Mouse (Mus musculus) intestine, embryonic 16.5 days (tissue): Measurements from ENCODE around the gene Mapkapk2. TPM values are rescaled to one million over a fixed set of nuclear protein-coding genes. Genes with fewer than 3 reads are reported as not detected.
A peak's percentile ranks its signal among the peaks of the same experiment; 100 is the strongest.

Experiments
- ATAC-seq: fragments of 200-750 bp; cut with Nextera tagmentation; 2 replicates; pipeline ENCODE4 v1.8.0; 2017; ENCODE audit warnings: moderate TSS enrichment, moderate library complexity
- H3K27ac ChIP-seq: fragments of 300-500 bp; sonication (generic); 2 replicates; pipeline ENCODE4 v1.5.1; 2014; ENCODE audit warnings: mild to moderate bottlenecking, low read length
- H3K27me3 ChIP-seq: fragments of 300-500 bp; sonication (generic); replicated peaks from 2 replicates; pipeline ENCODE4 v1.6.1; 2014; ENCODE audit warnings: low read length, control low read depth, mixed read lengths; ENCODE audit not compliant: control insufficient read depth, insufficient read depth
- H3K36me3 ChIP-seq: fragments of 300-500 bp; sonication (generic); 2 replicates; pipeline ENCODE4 v1.6.1; 2014; ENCODE audit warnings: low read length, control low read depth; ENCODE audit not compliant: control insufficient read depth, insufficient read depth
- H3K4me1 ChIP-seq: fragments of 300-500 bp; sonication (generic); 2 replicates; pipeline ENCODE4 v1.6.1; 2014; ENCODE audit warnings: low read length, control low read depth, mixed read lengths; ENCODE audit not compliant: control insufficient read depth, insufficient read depth
- H3K4me2 ChIP-seq: fragments of 300-500 bp; sonication (generic); 2 replicates; pipeline ENCODE4 v1.6.1; 2014; ENCODE audit warnings: low read depth, low read length, control low read depth
- H3K4me3 ChIP-seq: fragments of 300-500 bp; sonication (generic); 2 replicates; pipeline ENCODE4 v1.5.1; 2014; ENCODE audit warnings: mild to moderate bottlenecking, low read length
- H3K9ac ChIP-seq: fragments of 300-500 bp; sonication (generic); 2 replicates; pipeline ENCODE4 v1.6.1; 2014; ENCODE audit warnings: low read depth, low read length
- H3K9me3 ChIP-seq: fragments of 300-500 bp; sonication (generic); 2 replicates; pipeline ENCODE4 v1.6.1; 2016; ENCODE audit warnings: low read length, control low read depth; ENCODE audit not compliant: control insufficient read depth
- WGBS: fragments of 180-500 bp; shearing (Covaris S2); extraction: QIAGEN DNeasy Blood & Tissue Kit; methylation state at CpG from one replicate; pipeline ENCODE4 v1.1.7; 2014; 5-methylcytosine and 5-hydroxymethylcytosine counted together
- polyA plus RNA-seq: library from polyadenylated mRNA; unstranded; fragments of >200 nt; fragmentation: Nextera tagmentation; extraction: Ambion mirVana; gene quantifications from 2 replicates; pipeline ENCODE4 v1.2.1, GENCODE M21; 2015

The Mapkapk2 gene
- polyA plus RNA-seq, 1 experiment from 2014 or later, result 13.1 TPM

- ATAC-seq, result no peak
- H3K27ac ChIP-seq, result no peak overlapping the region
- H3K9ac ChIP-seq, result no peak overlapping the region
- no peak overlapping the region for H3K4me2 ChIP-seq
- no peaks in the 10 kb centered on the region for H3K27me3 ChIP-seq
- H3K9me3 ChIP-seq, result no peaks in the 10 kb centered on the region
- WGBS, result 83% methylated on average over 8 of the region's 8 CpGs
- H3K36me3 ChIP-seq, result 0 out of 2 replicates have a peak, but pooled peaks cover 4% of the 10 kb centered on the region
- peaks cover 9% of the 10 kb centered on the region for H3K4me1 ChIP-seq
- no peak overlapping the region for H3K4me3 ChIP-seq
These were observed 48.7 kb downstream of the Mapkapk2 start for GRCm38 (mm10) chr1:131048946-131049345.

- 52% methylated on average over 6 of the region's 6 CpGs for WGBS
- ATAC-seq, result no peak
- no peak overlapping the region for H3K27ac ChIP-seq
- no peaks in the 10 kb centered on the region for H3K9me3 ChIP-seq
- no peak overlapping the region for H3K9ac ChIP-seq
- H3K4me1 ChIP-seq, result peaks cover 9% of the 10 kb centered on the region
- H3K27me3 ChIP-seq, result no peaks in the 10 kb centered on the region
- 0 out of 2 replicates have a peak, but pooled peaks cover 4% of the 10 kb centered on the region for H3K36me3 ChIP-seq
- H3K4me2 ChIP-seq, result no peak overlapping the region
- H3K4me3 ChIP-seq, result no peak overlapping the region
These were observed 49.3 kb downstream of the Mapkapk2 start for GRCm38 (mm10) chr1:131048121-131048863.

GRCm38 (mm10) chr1:131046607-131047006 is 51.0 kb downstream of the Mapkapk2 start:
- H3K4me2 ChIP-seq, result no peak overlapping the region
- WGBS, result 85% methylated on average over 10 of the region's 10 CpGs
- peak overlapping the region; percentile 67; the same call in 1 of the 2 replicates for H3K27ac ChIP-seq
- H3K4me3 ChIP-seq, result no peak overlapping the region
- no peaks in the 10 kb centered on the region for H3K36me3 ChIP-seq
- peaks cover 7% of the 10 kb centered on the region for H3K4me1 ChIP-seq
- H3K27me3 ChIP-seq, result no peaks in the 10 kb centered on the region
- H3K9ac ChIP-seq, result no peak overlapping the region
- no peak for ATAC-seq
- no peaks in the 10 kb centered on the region for H3K9me3 ChIP-seq

GRCm38 (mm10) chr1:131045723-131046355 is 51.8 kb downstream of the Mapkapk2 start:
- Histone ChIP-seq H3K27ac (peak overlapping the region; percentile 67), H3K9me3 (no peaks in the 10 kb centered on the region), H3K9ac (no peak overlapping the region), H3K36me3 (no peaks in the 10 kb centered on the region), H3K4me1 (peaks cover 5% of the 10 kb centered on the region), H3K4me3 (no peak overlapping the region), H3K4me2 (no peak overlapping the region), H3K27me3 (no peaks in the 10 kb centered on the region)
- peak; percentile 74 for ATAC-seq
- 63% methylated on average over 2 of the region's 2 CpGs for WGBS

GRCm38 (mm10) chr1:131043636-131044035 is 54.0 kb downstream of the Mapkapk2 start:
- Histone ChIP-seq H3K9ac (no peak overlapping the region), H3K27me3 (no peaks in the 10 kb centered on the region), H3K9me3 (no peaks in the 10 kb centered on the region), H3K4me2 (no peak overlapping the region), H3K4me3 (no peak overlapping the region), H3K27ac (no peak overlapping the region), H3K36me3 (no peaks in the 10 kb centered on the region), H3K4me1 (peaks cover 2% of the 10 kb centered on the region; the same call in 1 of the 2 replicates)
- no peak for ATAC-seq
- WGBS, result 94% methylated on average over 4 of the region's 4 CpGs

- H3K9ac ChIP-seq, result no peak overlapping the region
- no peak overlapping the region for H3K4me3 ChIP-seq
- WGBS, result 78% methylated on average over 3 of the region's 3 CpGs
- no peaks in the 10 kb centered on the region; the same call in 1 of the 2 replicates for H3K4me1 ChIP-seq
- H3K36me3 ChIP-seq, result no peaks in the 10 kb centered on the region
- H3K4me2 ChIP-seq, result no peak overlapping the region
- no peaks in the 10 kb centered on the region for H3K27me3 ChIP-seq
- H3K27ac ChIP-seq, result no peak overlapping the region
- no peak for ATAC-seq
- no peaks in the 10 kb centered on the region for H3K9me3 ChIP-seq
These were observed 54.9 kb downstream of the Mapkapk2 start for GRCm38 (mm10) chr1:131042721-131043120.

- 64% methylated on average over 2 of the region's 2 CpGs for WGBS
- H3K9ac ChIP-seq, result no peak overlapping the region
- no peaks in the 10 kb centered on the region for H3K27me3 ChIP-seq
- no peaks in the 10 kb centered on the region; the same call in 1 of the 2 replicates for H3K4me1 ChIP-seq
- no peak for ATAC-seq
- no peak overlapping the region for H3K27ac ChIP-seq
- 0 out of 2 replicates have a peak, but pooled peaks cover 1% of the 10 kb centered on the region for H3K9me3 ChIP-seq
- H3K4me2 ChIP-seq, result no peak overlapping the region
- H3K36me3 ChIP-seq, result no peaks in the 10 kb centered on the region
- no peak overlapping the region for H3K4me3 ChIP-seq
These were observed 55.4 kb downstream of the Mapkapk2 start for GRCm38 (mm10) chr1:131042263-131042662.

- 91% methylated on average over 5 of the region's 5 CpGs for WGBS
- no peak for ATAC-seq
- H3K4me2 ChIP-seq, result no peak overlapping the region
These were observed 58.1 kb downstream of the Mapkapk2 start for GRCm38 (mm10) chr1:131039479-131039878.

GRCm38 (mm10) chr1:131038415-131039017 is 59.1 kb downstream of the Mapkapk2 start:
- Histone ChIP-seq H3K27ac (no peak overlapping the region), H3K9me3 (0 out of 2 replicates have a peak, but pooled peaks cover 2% of the 10 kb centered on the region), H3K4me3 (no peak overlapping the region), H3K27me3 (no peaks in the 10 kb centered on the region), H3K4me1 (no peaks in the 10 kb centered on the region), H3K9ac (no peak overlapping the region), H3K36me3 (no peaks in the 10 kb centered on the region), H3K4me2 (no peak overlapping the region)
- 90% methylated on average over 10 of the region's 10 CpGs for WGBS
- no peak for ATAC-seq

More at GRCm38 (mm10) chr1:131039479-131039878, 58.1 kb downstream of the Mapkapk2 start:
- Histone ChIP-seq H3K36me3 (no peaks in the 10 kb centered on the region), H3K9ac (no peak overlapping the region), H3K4me1 (no peaks in the 10 kb centered on the region), H3K4me3 (no peak overlapping the region), H3K27ac (no peak overlapping the region), H3K9me3 (0 out of 2 replicates have a peak, but pooled peaks cover 2% of the 10 kb centered on the region), H3K27me3 (no peaks in the 10 kb centered on the region)
